Mouse (Mus musculus): ENCODE measurements around the gene Cnmd.

Gene Cnmd

GRCm38 (mm10) chr14:79649680-79650079 is 12.3 kb downstream of the Cnmd start:
- no peak for DNase-seq (ENCODE audit: low read depth in 1 of 2, low spot score in 2 of 2)

- no peak for DNase-seq (ENCODE audit: low read depth in 1 of 2, low spot score in 2 of 2)
Observed at GRCm38 (mm10) chr14:79645378-79645777, 16.6 kb downstream of the Cnmd start.

- DNase-seq (ENCODE audit: low read depth in 1 of 2, low spot score in 2 of 2), result no peak
Observed at GRCm38 (mm10) chr14:79642063-79642462, 19.9 kb downstream of the Cnmd start.

- no peak for DNase-seq (ENCODE audit: low read depth in 1 of 2, low spot score in 2 of 2)
Observed at GRCm38 (mm10) chr14:79636814-79637213, 25.2 kb downstream of the Cnmd start.

- no peak for DNase-seq (ENCODE audit: low read depth in 1 of 2, low spot score in 2 of 2)
Observed at GRCm38 (mm10) chr14:79633196-79633595, 28.8 kb downstream of the Cnmd start.

- no peak for DNase-seq (ENCODE audit: low read depth in 1 of 2, low spot score in 2 of 2)
Observed at GRCm38 (mm10) chr14:79632330-79632729, 29.6 kb downstream of the Cnmd start.

GRCm38 (mm10) chr14:79621143-79621542 is 40.8 kb downstream of the Cnmd start:
- no peak for DNase-seq (ENCODE audit: low read depth in 1 of 2, low spot score in 2 of 2)

GRCm38 (mm10) chr14:79619802-79620201 is 42.2 kb downstream of the Cnmd start:
- no peak for DNase-seq (ENCODE audit: low read depth in 1 of 2, low spot score in 2 of 2)

GRCm38 (mm10) chr14:79617121-79617828 is 44.7 kb downstream of the Cnmd start:
- no peak for DNase-seq (ENCODE audit: low read depth in 1 of 2, low spot score in 2 of 2)

- DNase-seq (ENCODE audit: low read depth in 1 of 2, low spot score in 2 of 2), result no peak
Observed at GRCm38 (mm10) chr14:79608286-79608685, 53.7 kb downstream of the Cnmd start.

GRCm38 (mm10) chr14:79607352-79607751 is 54.6 kb downstream of the Cnmd start:
- DNase-seq (ENCODE audit: low read depth in 1 of 2, low spot score in 2 of 2), result no peak

GRCm38 (mm10) chr14:79606867-79607266 is 55.1 kb downstream of the Cnmd start:
- no peak for DNase-seq (ENCODE audit: low read depth in 1 of 2, low spot score in 2 of 2)

- no peak for DNase-seq (ENCODE audit: low read depth in 1 of 2, low spot score in 2 of 2)
Observed at GRCm38 (mm10) chr14:79606392-79606791, 55.6 kb downstream of the Cnmd start.

GRCm38 (mm10) chr14:79605881-79606280 is 56.1 kb downstream of the Cnmd start:
- no peak for DNase-seq (ENCODE audit: low read depth in 1 of 2, low spot score in 2 of 2)

- DNase-seq (ENCODE audit: low read depth in 1 of 2, low spot score in 2 of 2), result no peak
Observed at GRCm38 (mm10) chr14:79596602-79597001, 65.4 kb downstream of the Cnmd start.

- DNase-seq (ENCODE audit: low read depth in 1 of 2, low spot score in 2 of 2), result no peak
Observed at GRCm38 (mm10) chr14:79594069-79594468, 67.9 kb downstream of the Cnmd start.

- DNase-seq (ENCODE audit: low read depth in 1 of 2, low spot score in 2 of 2), result no peak
Observed at GRCm38 (mm10) chr14:79591611-79592010, 70.4 kb downstream of the Cnmd start.

GRCm38 (mm10) chr14:79590916-79591315 is 71.1 kb downstream of the Cnmd start:
- no peak for DNase-seq (ENCODE audit: low read depth in 1 of 2, low spot score in 2 of 2)

- DNase-seq (ENCODE audit: low read depth in 1 of 2, low spot score in 2 of 2), result no peak
Observed at GRCm38 (mm10) chr14:79589401-79589800, 72.6 kb downstream of the Cnmd start.

- no peak for DNase-seq (ENCODE audit: low read depth in 1 of 2, low spot score in 2 of 2)
Observed at GRCm38 (mm10) chr14:79588534-79588951, 73.4 kb downstream of the Cnmd start.

- no peak for DNase-seq (ENCODE audit: low read depth in 1 of 2, low spot score in 2 of 2)
Observed at GRCm38 (mm10) chr14:79587852-79588229, 74.1 kb downstream of the Cnmd start.
